In the genomic region with DNA sequence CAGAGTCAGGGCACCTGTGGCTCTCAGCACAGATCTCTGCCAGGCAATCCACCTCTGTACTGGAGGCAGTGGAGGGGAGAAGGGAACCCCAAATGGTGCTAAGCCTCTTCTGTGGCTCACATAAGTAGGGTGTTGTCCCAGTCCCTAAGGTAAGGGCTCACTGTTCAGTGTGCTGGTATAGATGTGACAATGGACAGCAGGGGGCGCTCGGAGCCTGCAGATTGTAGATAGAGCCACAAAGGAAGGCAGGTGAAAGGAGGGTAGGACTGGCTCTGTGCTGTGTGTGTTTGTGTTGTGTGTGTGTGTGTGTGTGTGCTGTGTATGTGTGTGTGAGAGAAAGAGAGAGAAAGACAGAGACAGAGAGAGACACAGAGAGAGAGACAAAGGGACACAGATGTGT, we compare ENCODE assay signal across 8 mouse cellular contexts. TPM values are rescaled to one million over a fixed set of nuclear protein-coding genes. Genes with fewer than 3 reads are reported as not detected.
DNase-seq lines count a peak whose midpoint lies in the region; ATAC-seq and TF ChIP-seq lines count a peak whose summit lies in the region.

No protein-coding gene starts in this region.

- peak; percentile 97 for TF ChIP-seq CTCF in heart, postnatal 0 days (IDR thresholded peaks at IDR 0.05; ENCODE audit: low read depth)
- peak; percentile 90 for TF ChIP-seq CTCF in liver, embryonic 14.5 days (IDR thresholded peaks at IDR 0.05; ENCODE audit: low read depth)

- H3K27ac ChIP-seq in forebrain, embryonic 12.5 days: no peak overlapping the region
- no peak overlapping the region for H3K27ac ChIP-seq in heart, postnatal 0 days (ENCODE audit: low read depth)
- no peak overlapping the region for H3K27ac ChIP-seq in liver, embryonic 14.5 days
- H3K27ac ChIP-seq in neural tube, embryonic 14.5 days (ENCODE audit: low read depth, low read length): no peak overlapping the region

- H3K4me2 ChIP-seq in forebrain, embryonic 12.5 days: no peak overlapping the region
- H3K4me2 ChIP-seq in heart, postnatal 0 days (ENCODE audit: low read depth, low read length): no peak overlapping the region
- H3K4me2 ChIP-seq in liver, embryonic 14.5 days (ENCODE audit: low read depth): no peak overlapping the region
- H3K4me2 ChIP-seq in neural tube, embryonic 14.5 days (ENCODE audit: low read depth, low read length): no peak overlapping the region

- peak; percentile 87 for ATAC-seq in forebrain, embryonic 12.5 days (ENCODE audit: low FRiP score)
- ATAC-seq in heart, postnatal 0 days (ENCODE audit: insufficient read depth, low read depth): peak; percentile 72
- no peak for ATAC-seq in liver, embryonic 14.5 days (ENCODE audit: insufficient read depth)
- ATAC-seq in neural tube, embryonic 14.5 days (ENCODE audit: low read depth): peak; percentile 92

- H3K27me3 ChIP-seq in forebrain, embryonic 12.5 days: peaks cover 24% of the 10 kb centered on the region
- no peaks in the 10 kb centered on the region for H3K27me3 ChIP-seq in heart, postnatal 0 days (ENCODE audit: control insufficient read depth, insufficient read depth, low read length)
- no peaks in the 10 kb centered on the region for H3K27me3 ChIP-seq in liver, embryonic 14.5 days (ENCODE audit: control insufficient read depth, insufficient read depth, low read length)
- no peaks in the 10 kb centered on the region for H3K27me3 ChIP-seq in neural tube, embryonic 14.5 days (ENCODE audit: control insufficient read depth, insufficient read depth, low read length)

- no peaks in the 10 kb centered on the region for H3K36me3 ChIP-seq in forebrain, embryonic 12.5 days (replicated peaks)
- H3K36me3 ChIP-seq in heart, postnatal 0 days (replicated peaks; ENCODE audit: control insufficient read depth, insufficient read depth, low read length): no peaks in the 10 kb centered on the region
- no peaks in the 10 kb centered on the region for H3K36me3 ChIP-seq in liver, embryonic 14.5 days (replicated peaks; ENCODE audit: control insufficient read depth, insufficient read depth, low read depth)
- H3K36me3 ChIP-seq in neural tube, embryonic 14.5 days (ENCODE audit: control insufficient read depth, insufficient read depth, low read length): no peaks in the 10 kb centered on the region

- H3K9me3 ChIP-seq in forebrain, embryonic 12.5 days: no peaks in the 10 kb centered on the region
- H3K9me3 ChIP-seq in heart, postnatal 0 days (replicated peaks; ENCODE audit: control insufficient read depth, low read length): no peaks in the 10 kb centered on the region
- no peaks in the 10 kb centered on the region for H3K9me3 ChIP-seq in liver, embryonic 14.5 days (ENCODE audit: control insufficient read depth, low read length)
- H3K9me3 ChIP-seq in neural tube, embryonic 14.5 days (ENCODE audit: control insufficient read depth, low read length): no peaks in the 10 kb centered on the region

- no peaks in the 10 kb centered on the region for H3K4me1 ChIP-seq in forebrain, embryonic 12.5 days
- H3K4me1 ChIP-seq in heart, postnatal 0 days (ENCODE audit: control insufficient read depth, insufficient read depth): no peaks in the 10 kb centered on the region
- H3K4me1 ChIP-seq in liver, embryonic 14.5 days (replicated peaks; ENCODE audit: control insufficient read depth in 2 of 2, insufficient read depth in 2 of 2, low read length in 1 of 2): peaks cover 0 to 2% of the 10 kb centered on the region in 2 experiments; a peak in 2 of 4 replicates
- no peaks in the 10 kb centered on the region for H3K4me1 ChIP-seq in neural tube, embryonic 14.5 days (ENCODE audit: control insufficient read depth, insufficient read depth, low read length)

- 0% methylated on average over 2 of the region's 2 CpGs for whole genome bisulfite sequencing in forebrain, embryonic 12.5 days
- 0% methylated on average over 2 of the region's 2 CpGs for WGBS in heart, postnatal 0 days
- 0% methylated on average over 2 of the region's 2 CpGs for WGBS in liver, embryonic 14.5 days (ENCODE audit: insufficient replicate concordance)
- WGBS in neural tube, embryonic 14.5 days: 0% methylated on average over 2 of the region's 2 CpGs

- TF ChIP-seq EP300 in heart, postnatal 0 days (IDR thresholded peaks at IDR 0.05; ENCODE audit: low read depth): no peak
- TF ChIP-seq EP300 in liver, embryonic 14.5 days (IDR thresholded peaks at IDR 0.05; ENCODE audit: low read depth): no peak

- H3K9ac ChIP-seq in forebrain, embryonic 12.5 days: no peak overlapping the region
- no peak overlapping the region for H3K9ac ChIP-seq in heart, postnatal 0 days (replicated peaks; ENCODE audit: low read depth, low read length)
- no peak overlapping the region for H3K9ac ChIP-seq in liver, embryonic 14.5 days (replicated peaks)
- H3K9ac ChIP-seq in neural tube, embryonic 14.5 days (replicated peaks; ENCODE audit: low read depth, low read length): no peak overlapping the region

- peak; percentile 87 for DNase-seq in CD4-positive, CD25-positive, alpha-beta regulatory T cell, adult 2 months (ENCODE audit: low read depth, low spot score)
- DNase-seq in c-Kit-negative CD71-positive TER-119-positive erythroid progenitor cells, embryonic 14.5 days (ENCODE audit: low read depth, low spot score): peak; percentile 26
- peak; percentile 86 for DNase-seq in heart, postnatal 0 days (ENCODE audit: low spot score)
- peak; percentile 88 to 97 for DNase-seq in kidney, postnatal 36 days
- DNase-seq in liver, embryonic 14.5 days (ENCODE audit: low read depth in 3 of 3, low spot score in 3 of 3): peak in 2 of 3 experiments; percentile 35 to 36
- peak; percentile 59 for DNase-seq in telencephalon, adult 2 months (ENCODE audit: low read depth, low spot score)

- H3K4me3 ChIP-seq in forebrain, embryonic 12.5 days (replicated peaks): no peak overlapping the region
- H3K4me3 ChIP-seq in heart, postnatal 0 days (ENCODE audit: low read depth, low read length): no peak overlapping the region
- H3K4me3 ChIP-seq in liver, embryonic 14.5 days (ENCODE audit: insufficient read depth in 1 of 2, low read depth in 2 of 2, low read length in 2 of 2): no peak overlapping the region
- H3K4me3 ChIP-seq in neural tube, embryonic 14.5 days (ENCODE audit: low read depth, low read length): no peak overlapping the region

RNA-seq across cellular contexts. Expression of a gene that starts 30.4 kb away (rescaled TPM):
- polyA plus RNA-seq in forebrain, embryonic 12.5 days (2016; fragmentation: Nextera tagmentation; extraction: Ambion mirVana): not detected in 2 replicates
- total RNA-seq in heart, postnatal 0 days (2014; rRNA removed; ENCODE audit: low replicate concordance): 5.9 and 12.0 TPM in 2 replicates
- polyA plus RNA-seq in heart, postnatal 0 days (2015; fragmentation: Nextera tagmentation; extraction: Ambion mirVana): 1.8 and 2.2 TPM in 2 replicates
- polyA plus RNA-seq in liver, embryonic 14.5 days (2012; rRNA removed): 0.15 and 0.19 TPM in 2 replicates
- 0.27 TPM in 2 replicates for polyA plus RNA-seq in liver, embryonic 14.5 days (2014; fragmentation: Nextera tagmentation; extraction: Ambion mirVana)
- 0.08 and 0.28 TPM in 2 replicates for polyA plus RNA-seq in neural tube, embryonic 14.5 days (2014; fragmentation: Nextera tagmentation; extraction: Ambion mirVana)

RNA-seq across cellular contexts. Expression of a gene that starts 46.5 kb away (rescaled TPM):
- polyA plus RNA-seq in forebrain, embryonic 12.5 days (2016; fragmentation: Nextera tagmentation; extraction: Ambion mirVana): 0.27 and 0.28 TPM in 2 replicates
- 6.5 and 8.4 TPM in 2 replicates for total RNA-seq in heart, postnatal 0 days (2014; rRNA removed; ENCODE audit: low replicate concordance)
- 6.4 and 8.1 TPM in 2 replicates for polyA plus RNA-seq in heart, postnatal 0 days (2015; fragmentation: Nextera tagmentation; extraction: Ambion mirVana)
- 0.10 and 0.11 TPM in 2 replicates for polyA plus RNA-seq in liver, embryonic 14.5 days (2012; rRNA removed)
- 0.18 and 0.35 TPM in 2 replicates for polyA plus RNA-seq in liver, embryonic 14.5 days (2014; fragmentation: Nextera tagmentation; extraction: Ambion mirVana)
- polyA plus RNA-seq in neural tube, embryonic 14.5 days (2014; fragmentation: Nextera tagmentation; extraction: Ambion mirVana): 0.22 and 0.64 TPM in 2 replicates

RNA-seq across cellular contexts. Expression of a gene that starts 55.5 kb away (rescaled TPM):
- polyA plus RNA-seq in forebrain, embryonic 12.5 days (2016; fragmentation: Nextera tagmentation; extraction: Ambion mirVana): 61.9 and 63.2 TPM in 2 replicates
- total RNA-seq in heart, postnatal 0 days (2014; rRNA removed; ENCODE audit: low replicate concordance): 43.7 and 61.6 TPM in 2 replicates
- polyA plus RNA-seq in heart, postnatal 0 days (2015; fragmentation: Nextera tagmentation; extraction: Ambion mirVana): 48.6 and 53.4 TPM in 2 replicates
- polyA plus RNA-seq in liver, embryonic 14.5 days (2012; rRNA removed): 13.1 and 17.2 TPM in 2 replicates
- polyA plus RNA-seq in liver, embryonic 14.5 days (2014; fragmentation: Nextera tagmentation; extraction: Ambion mirVana): 21.3 and 23.7 TPM in 2 replicates
- 69.4 and 75.7 TPM in 2 replicates for polyA plus RNA-seq in neural tube, embryonic 14.5 days (2014; fragmentation: Nextera tagmentation; extraction: Ambion mirVana)

Comparison
In these comparisons a context has a peak if more than half of its experiments do, and no peak if none do; other contexts are left out.
1. DNase-seq: peak in every context shown above with its lines; median percentile 92 in kidney, postnatal 36 days; 87 in CD4-positive, CD25-positive, alpha-beta regulatory T cell, adult 2 months; 86 in heart, postnatal 0 days; 59 in telencephalon, adult 2 months; 36 in liver, embryonic 14.5 days; 26 in c-Kit-negative CD71-positive TER-119-positive erythroid progenitor cells, embryonic 14.5 days.